Mouse (Mus musculus) C2C12 (cell line): ENCODE data around the gene Dph7. TPM values are rescaled to one million over a fixed set of nuclear protein-coding genes. Genes with fewer than 3 reads are reported as not detected.

ENCODE experiments used
- H3K27me3 ChIP-seq: one replicate; pipeline ENCODE4 v1.6.1; 2011; ENCODE audit not compliant: control insufficient read depth, insufficient read depth, insufficient read length
- H3K36me3 ChIP-seq: one replicate; pipeline ENCODE4 v1.6.1; 2011; ENCODE audit not compliant: control insufficient read depth, insufficient read depth
- H3K4me3 ChIP-seq: one replicate; pipeline ENCODE4 v1.5.1; 2011; ENCODE audit warnings: mild to moderate bottlenecking, control low read depth; ENCODE audit not compliant: poor library complexity, insufficient read depth, severe bottlenecking
- H3K79me2 ChIP-seq: one replicate; pipeline ENCODE4 v1.6.1; 2011; ENCODE audit not compliant: control insufficient read depth, insufficient read depth
- H3K79me3 ChIP-seq: one replicate; pipeline ENCODE4 v1.6.1; 2011; ENCODE audit warnings: low read depth, control low read depth
- H3ac ChIP-seq: one replicate; pipeline ENCODE3; 2011; ENCODE audit warnings: low read depth; ENCODE audit not compliant: control insufficient read depth, insufficient read length
- CEBPB ChIP-seq: IDR thresholded peaks from one replicate; pipeline ENCODE4 v1.6.1; 2011; ENCODE audit warnings: low read depth, mild to moderate bottlenecking, control low read depth, moderate library complexity
- CTCF ChIP-seq: IDR thresholded peaks from one replicate; pipeline ENCODE4 v1.5.1; 2011; ENCODE audit not compliant: control insufficient read depth, insufficient read depth, insufficient read length
- FOSL1 ChIP-seq: IDR thresholded peaks from one replicate; pipeline ENCODE4 v1.8.0; 2011; ENCODE audit warnings: mild to moderate bottlenecking, low read length; ENCODE audit not compliant: poor library complexity, insufficient read depth, severe bottlenecking
- MAX ChIP-seq: IDR thresholded peaks from one replicate; pipeline ENCODE4 v1.6.1; 2011; ENCODE audit warnings: mild to moderate bottlenecking, control low read depth
- MYOD1 ChIP-seq: IDR thresholded peaks from one replicate; pipeline ENCODE4 v1.6.1; 2011; ENCODE audit warnings: low read depth; ENCODE audit not compliant: control insufficient read depth, insufficient read length
- MYOG ChIP-seq: IDR thresholded peaks from one replicate; pipeline ENCODE4 v1.6.1; 2011; ENCODE audit not compliant: control insufficient read depth, insufficient read length; ENCODE audit errors: extremely low read depth
- USF1 ChIP-seq: IDR thresholded peaks from one replicate; pipeline ENCODE4 v1.6.1; 2011; ENCODE audit warnings: low read depth, mild to moderate bottlenecking, control low read depth, moderate library complexity
- polyA plus RNA-seq: library from polyadenylated mRNA; unstranded; fragments of >200 nt; fragmentation: generic; extraction: Trizol; gene quantifications from one replicate; pipeline ENCODE4 v1.2.1, GENCODE M21; 2012; ENCODE audit warnings: missing spikeins

Dph7 gene
- polyA plus RNA-seq, 1 experiment = 13.9 TPM

DNA sequence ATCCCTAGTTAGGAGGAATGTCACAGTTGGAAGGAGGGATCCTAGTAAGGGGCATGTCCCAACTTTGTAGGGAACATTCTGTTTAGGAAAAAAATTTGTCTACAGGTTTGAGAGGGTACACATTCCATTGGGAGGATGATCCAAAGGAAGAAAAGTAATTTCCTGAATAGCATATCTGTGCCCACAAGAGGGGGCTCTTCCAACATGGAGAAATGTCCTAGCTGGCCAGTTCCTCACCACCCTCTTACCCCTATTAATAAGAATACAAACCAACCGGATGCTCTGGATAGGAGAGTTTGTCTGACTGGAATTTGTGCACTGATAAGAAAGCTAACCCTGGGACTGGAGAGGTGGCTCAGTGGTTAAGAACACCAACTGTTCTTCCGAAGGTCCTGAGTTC is 38.6 kb upstream of the Dph7 start:
- Histone ChIP-seq H3K27me3 (no peaks in the 10 kb centered on the region), H3K4me3 (no peak overlapping the region), H3K79me3 (peaks cover 4% of the 10 kb centered on the region), H3K79me2 (peaks cover 9% of the 10 kb centered on the region), H3ac (no peak overlapping the region), H3K36me3 (no peaks in the 10 kb centered on the region)
- TF ChIP-seq MAX = no peak
- no peak for TF ChIP-seq USF1
- no peak for TF ChIP-seq CTCF
- TF ChIP-seq CEBPB = no peak
- TF ChIP-seq FOSL1 = no peak
- TF ChIP-seq MYOG = no peak
- TF ChIP-seq MYOD1 = no peak

DNA sequence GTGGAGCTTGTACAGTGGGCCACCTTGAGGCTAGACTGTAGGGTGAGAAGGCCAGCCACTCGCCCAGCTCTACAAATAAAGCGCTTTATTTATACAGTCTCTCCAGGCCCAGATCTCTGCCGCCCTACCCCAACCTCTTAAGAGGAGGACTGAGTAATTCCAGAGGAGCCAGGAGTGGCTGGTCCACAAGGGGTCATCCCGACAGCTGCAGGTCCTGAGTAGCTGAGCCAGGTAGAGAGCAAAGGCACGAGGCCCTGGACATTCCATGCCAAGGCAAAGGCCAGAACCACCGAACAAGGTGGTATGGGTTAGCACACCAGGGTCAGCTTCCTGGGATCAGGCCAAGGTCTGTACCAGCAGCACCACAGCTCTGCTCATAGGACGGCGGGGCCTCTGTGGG is 36.9 kb upstream of the Dph7 start:
- Histone ChIP-seq H3K36me3 (no peaks in the 10 kb centered on the region), H3ac (no peak overlapping the region), H3K27me3 (no peaks in the 10 kb centered on the region), H3K79me2 (no peaks in the 10 kb centered on the region), H3K4me3 (no peak overlapping the region), H3K79me3 (no peaks in the 10 kb centered on the region)
- no peak for TF ChIP-seq FOSL1
- no peak for TF ChIP-seq USF1
- no peak for TF ChIP-seq MAX
- TF ChIP-seq MYOD1 = no peak
- TF ChIP-seq CEBPB = no peak
- TF ChIP-seq MYOG = no peak
- TF ChIP-seq CTCF = no peak

- Histone ChIP-seq H3K79me3 (no peaks in the 10 kb centered on the region), H3K36me3 (no peaks in the 10 kb centered on the region), H3ac (no peak overlapping the region), H3K4me3 (no peak overlapping the region), H3K27me3 (no peaks in the 10 kb centered on the region), H3K79me2 (no peaks in the 10 kb centered on the region)
- TF ChIP-seq CEBPB = no peak
- no peak for TF ChIP-seq FOSL1
- no peak for TF ChIP-seq MYOG
Observed at GRCm38 (mm10) chr2:24926345-24926964, 35.7 kb upstream of the Dph7 start.

DNA sequence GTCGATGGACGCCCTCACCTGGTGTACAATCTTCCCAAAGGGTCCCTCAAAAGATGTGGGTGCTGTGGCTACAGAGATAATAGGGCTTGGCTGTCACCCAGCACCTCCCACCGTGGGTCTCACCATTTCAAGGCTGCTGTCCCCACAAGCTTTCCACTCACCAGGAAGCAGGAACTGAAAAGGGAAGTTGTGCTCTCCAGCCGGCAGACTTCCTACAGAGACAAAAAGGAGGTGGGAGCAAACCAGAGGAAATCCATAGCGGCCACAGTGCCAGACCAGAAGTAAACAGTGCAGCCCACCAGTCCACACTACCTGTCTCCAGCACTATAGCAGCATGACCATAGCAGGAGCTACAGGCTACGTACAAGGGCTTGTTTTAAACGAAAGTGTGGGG is 35.2 kb upstream of the Dph7 start:
- TF ChIP-seq CTCF (no peak), MYOG (no peak), USF1 (no peak), MYOD1 (no peak), CEBPB (no peak), MAX (no peak), FOSL1 (no peak)
- H3K36me3 ChIP-seq = no peaks in the 10 kb centered on the region

DNA sequence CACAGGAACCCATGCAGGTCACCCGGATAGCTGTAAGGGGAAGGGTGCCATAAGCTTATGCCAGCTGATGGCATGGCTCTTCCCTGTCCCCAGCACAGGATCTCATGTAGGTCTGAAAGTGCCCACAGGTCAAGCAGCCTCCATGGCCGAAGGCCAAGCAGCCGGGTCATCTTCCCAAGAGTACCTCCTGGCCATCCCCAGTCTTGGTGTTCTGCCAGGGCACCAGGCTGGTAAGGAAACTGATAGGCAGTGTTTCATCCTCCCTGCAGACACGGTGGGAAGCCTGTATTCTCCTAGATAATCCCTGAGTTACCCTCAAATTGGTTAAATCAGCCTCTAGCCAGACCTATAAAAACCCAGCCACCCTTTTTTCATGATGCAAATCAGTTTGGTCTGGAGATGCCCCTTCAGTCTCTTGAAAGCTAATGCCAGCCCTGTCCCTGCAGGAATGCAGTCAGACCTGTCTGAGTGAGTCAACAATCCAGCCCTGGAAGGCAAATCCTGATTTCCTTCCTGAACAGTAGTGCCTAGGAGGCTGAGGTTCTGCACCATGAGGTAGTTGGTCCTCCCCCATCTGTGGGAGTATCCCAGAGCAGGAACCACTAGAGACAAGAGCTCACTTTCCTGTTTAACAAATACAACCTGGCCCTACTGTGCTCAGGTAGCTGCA is 34.3 kb upstream of the Dph7 start:
- TF ChIP-seq FOSL1 (no peak), CEBPB (no peak), MYOD1 (no peak), MYOG (no peak), USF1 (no peak), MAX (no peak)
- Histone ChIP-seq H3K79me3 (no peaks in the 10 kb centered on the region), H3K36me3 (no peaks in the 10 kb centered on the region), H3ac (no peak overlapping the region), H3K27me3 (no peaks in the 10 kb centered on the region), H3K79me2 (no peaks in the 10 kb centered on the region), H3K4me3 (no peak overlapping the region)

More for the DNA sequence above, 35.2 kb upstream of the Dph7 start:
- H3K27me3 ChIP-seq = no peaks in the 10 kb centered on the region
- no peak overlapping the region for H3K4me3 ChIP-seq
- no peaks in the 10 kb centered on the region for H3K79me3 ChIP-seq
- no peaks in the 10 kb centered on the region for H3K79me2 ChIP-seq
- H3ac ChIP-seq = no peak overlapping the region

- no peaks in the 10 kb centered on the region for H3K79me3 ChIP-seq
- H3K27me3 ChIP-seq = no peaks in the 10 kb centered on the region
- no peak overlapping the region for H3K4me3 ChIP-seq
- H3K36me3 ChIP-seq = no peaks in the 10 kb centered on the region
- no peak overlapping the region for H3ac ChIP-seq
- no peaks in the 10 kb centered on the region for H3K79me2 ChIP-seq
- TF ChIP-seq CEBPB (no peak), USF1 (no peak), FOSL1 (no peak), MAX (no peak), CTCF (no peak), MYOD1 (no peak), MYOG (no peak)
Observed at GRCm38 (mm10) chr2:24929119-24929518, 33.1 kb upstream of the Dph7 start.
